Mouse (Mus musculus) forebrain, embryonic 10.5 days (tissue): ENCODE results near the gene Sept9. TPM values are rescaled to one million over a fixed set of nuclear protein-coding genes. Genes with fewer than 3 reads are reported as not detected.

ENCODE experiments used
- DNase-seq: peaks from one replicate; pipeline ENCODE4 v3.0.0-alpha.2; 2017; ENCODE audit warnings: low spot score; ENCODE audit errors: extremely low spot score
- H3K27ac ChIP-seq: fragments of 300-500 bp; sonication (generic); 2 replicates; pipeline ENCODE4 v1.5.1; 2016; ENCODE audit warnings: mild to moderate bottlenecking
- H3K27me3 ChIP-seq: fragments of 300-500 bp; sonication (generic); 2 replicates; pipeline ENCODE4 v1.6.1; 2016; ENCODE audit warnings: mild to moderate bottlenecking; ENCODE audit not compliant: poor library complexity, severe bottlenecking
- H3K36me3 ChIP-seq: fragments of 300-500 bp; sonication (generic); replicated peaks from 2 replicates; pipeline ENCODE4 v1.6.1; 2016; ENCODE audit warnings: mild to moderate bottlenecking, moderate library complexity
- H3K4me1 ChIP-seq: fragments of 300-500 bp; sonication (generic); 2 replicates; pipeline ENCODE4 v1.6.1; 2016
- H3K4me3 ChIP-seq: fragments of 300-500 bp; sonication (generic); 2 replicates; pipeline ENCODE4 v1.5.1; 2016; ENCODE audit warnings: mild to moderate bottlenecking, moderate library complexity
- H3K9me3 ChIP-seq: fragments of 300-500 bp; sonication (generic); 2 replicates; pipeline ENCODE4 v1.6.1; 2016; ENCODE audit warnings: mild to moderate bottlenecking, moderate library complexity
- WGBS: fragments of 180-500 bp; shearing (Covaris S2); methylation state at CpG from one replicate; pipeline ENCODE4 v1.1.7; 2016; 5-methylcytosine and 5-hydroxymethylcytosine counted together
- polyA plus RNA-seq: library from polyadenylated mRNA; unstranded; fragments of >200 nt; fragmentation: Nextera tagmentation; extraction: Ambion mirVana; gene quantifications from 2 replicates; pipeline ENCODE4 v1.2.1, GENCODE M21; 2016

Gene Sept9
- polyA plus RNA-seq, 1 experiment from 2014 or later = 206 TPM

DNA sequence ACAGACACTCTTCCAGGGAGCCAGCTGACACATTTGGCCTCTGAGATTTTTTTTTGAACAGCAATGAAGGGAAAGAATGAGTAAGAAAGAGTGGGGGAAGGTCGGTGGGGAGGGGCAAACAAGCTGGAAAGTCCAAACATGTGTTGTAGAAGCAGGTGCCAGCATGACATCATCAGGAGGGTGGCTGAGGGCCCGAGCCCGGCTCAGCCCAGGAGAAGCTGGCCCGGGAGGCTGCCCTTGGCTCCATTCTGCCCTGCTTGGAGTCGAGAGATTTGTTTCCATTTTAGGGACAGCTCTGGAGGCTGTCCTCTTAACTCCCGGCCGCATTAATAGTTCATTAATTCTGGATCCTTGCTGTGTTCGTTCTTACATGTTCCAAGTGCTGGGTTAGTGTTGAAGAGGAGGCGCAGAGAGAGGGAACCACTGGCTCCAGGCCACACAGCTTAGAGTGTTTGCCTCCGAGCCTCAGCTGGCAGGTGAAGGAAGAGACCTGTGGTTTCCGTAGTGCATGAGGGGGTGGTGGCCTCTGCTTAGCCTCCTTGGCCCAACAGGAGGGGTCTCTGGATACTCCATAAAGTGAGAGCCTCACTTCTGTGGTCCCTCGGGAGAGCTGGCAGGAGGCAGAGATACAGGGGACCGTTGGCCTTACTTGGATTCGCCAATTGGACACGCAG lies 111.8 kb downstream of the Sept9 start:
- H3K4me1 ChIP-seq = peaks cover 98% of the 10 kb centered on the region
- WGBS = 82% methylated on average over 15 of the region's 15 CpGs
- peaks cover 30% of the 10 kb centered on the region for H3K36me3 ChIP-seq

DNA sequence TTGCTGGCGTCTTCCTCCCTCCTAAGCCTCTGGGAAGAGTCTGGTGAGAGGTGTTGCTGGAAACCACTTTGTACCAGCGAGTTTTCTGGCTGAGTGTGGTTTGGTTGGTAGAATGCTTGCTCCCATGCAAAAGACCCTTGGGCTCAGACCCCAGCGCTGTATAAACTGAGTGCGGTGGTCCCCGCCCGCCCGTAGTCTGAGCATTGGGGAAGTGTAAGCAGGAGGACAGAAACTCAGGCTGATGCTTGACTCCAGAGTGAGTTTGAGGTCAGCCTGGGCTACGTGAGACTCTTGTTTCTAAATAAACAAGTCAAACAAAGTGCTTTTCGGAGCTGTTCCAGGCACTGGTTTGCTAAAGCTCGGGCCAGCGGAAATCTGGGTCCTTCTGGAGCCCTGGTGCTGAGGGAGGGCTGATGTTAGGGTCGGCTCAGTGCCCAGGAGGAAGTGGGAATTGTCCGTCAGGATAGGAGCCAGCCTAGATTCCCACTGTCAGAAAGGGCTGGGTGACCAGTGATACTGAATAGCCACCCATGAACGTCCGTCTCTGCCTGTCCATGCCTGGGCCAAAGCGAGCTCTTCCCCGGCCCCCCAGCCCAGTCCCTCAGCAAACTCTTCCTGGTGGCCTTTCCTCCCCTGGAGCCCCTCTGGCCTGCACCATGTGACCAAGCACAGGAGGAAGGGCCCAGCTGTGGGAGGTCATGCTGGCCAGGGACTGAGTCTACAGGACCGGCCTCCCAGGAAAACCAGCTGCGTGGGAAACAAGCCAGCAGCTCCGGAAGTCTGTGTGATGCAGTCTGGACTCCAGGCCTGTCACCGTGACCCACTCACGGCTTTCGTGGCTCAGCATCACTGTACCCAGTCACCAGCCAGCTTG lies 112.8 kb downstream of the Sept9 start:
- WGBS = 77% methylated on average over 23 of the region's 23 CpGs

More for the DNA sequence above, 111.8 kb downstream of the Sept9 start:
- Histone ChIP-seq H3K27ac (0 out of 2 replicates have a peak overlapping the region, but pooled peaks have one; percentile 32), H3K27me3 (no peaks in the 10 kb centered on the region), H3K9me3 (no peaks in the 10 kb centered on the region), H3K4me3 (no peak overlapping the region)
- no peak for DNase-seq

DNA sequence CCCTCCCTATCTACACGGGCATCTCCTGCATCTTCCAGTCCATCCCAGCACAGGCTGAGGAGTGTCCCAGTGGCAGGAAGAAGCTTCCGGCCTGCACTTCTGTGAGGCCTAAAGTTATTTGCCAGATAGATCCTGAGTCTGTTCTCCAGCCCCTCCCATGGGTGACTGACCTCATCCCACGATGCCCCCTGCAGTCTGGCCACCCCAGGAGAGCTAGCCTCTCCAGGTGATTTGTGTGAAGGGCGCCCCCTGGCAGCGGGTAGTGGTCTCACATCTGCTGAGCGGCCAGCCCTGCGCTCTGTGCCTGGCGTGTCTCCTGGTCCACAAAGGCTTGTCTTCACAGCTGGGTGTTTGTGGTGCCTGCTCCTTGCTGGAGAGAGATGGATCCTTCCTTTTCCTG lies 113.5 kb downstream of the Sept9 start:
- Histone ChIP-seq H3K4me1 (peaks cover 98% of the 10 kb centered on the region), H3K27me3 (no peaks in the 10 kb centered on the region), H3K36me3 (peaks cover 26% of the 10 kb centered on the region), H3K4me3 (no peak overlapping the region), H3K27ac (peak overlapping the region; percentile 63), H3K9me3 (no peaks in the 10 kb centered on the region)
- no peak for DNase-seq
- 50% methylated on average over 8 of the region's 8 CpGs for WGBS

More for the DNA sequence above, 112.8 kb downstream of the Sept9 start:
- DNase-seq = no peak
- no peaks in the 10 kb centered on the region for H3K27me3 ChIP-seq
- H3K4me1 ChIP-seq = peaks cover 98% of the 10 kb centered on the region
- H3K27ac ChIP-seq = peak overlapping the region; percentile 63
- H3K4me3 ChIP-seq = no peak overlapping the region
- peaks cover 26% of the 10 kb centered on the region for H3K36me3 ChIP-seq
- H3K9me3 ChIP-seq = no peaks in the 10 kb centered on the region

DNA sequence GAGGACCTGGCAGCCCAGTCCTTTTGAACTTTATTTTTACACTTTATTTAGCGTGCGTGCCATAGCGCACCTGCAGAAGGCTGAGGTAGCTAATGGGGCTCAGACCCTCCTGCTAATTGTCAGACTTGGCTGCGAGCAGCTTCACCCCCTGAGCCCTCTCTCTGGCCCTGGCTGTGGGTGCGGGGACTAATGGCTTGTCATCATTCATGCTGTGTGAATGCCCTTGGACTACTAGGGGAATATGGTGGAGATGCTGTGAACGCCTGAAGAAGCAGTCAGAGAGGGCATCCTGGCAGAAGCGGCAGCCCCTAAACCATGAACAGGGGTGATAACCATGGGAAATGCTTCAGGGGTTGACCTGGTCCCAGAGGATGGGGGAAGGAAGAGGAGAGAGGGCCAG lies 114.0 kb downstream of the Sept9 start:
- WGBS = 88% methylated on average over 7 of the region's 7 CpGs
- H3K27me3 ChIP-seq = no peaks in the 10 kb centered on the region
- no peaks in the 10 kb centered on the region for H3K9me3 ChIP-seq
- H3K4me3 ChIP-seq = no peak overlapping the region
- peak overlapping the region; percentile 63; the same call in 1 of the 2 replicates for H3K27ac ChIP-seq
- peaks cover 26% of the 10 kb centered on the region for H3K36me3 ChIP-seq
- no peak for DNase-seq
- H3K4me1 ChIP-seq = peaks cover 98% of the 10 kb centered on the region

DNA sequence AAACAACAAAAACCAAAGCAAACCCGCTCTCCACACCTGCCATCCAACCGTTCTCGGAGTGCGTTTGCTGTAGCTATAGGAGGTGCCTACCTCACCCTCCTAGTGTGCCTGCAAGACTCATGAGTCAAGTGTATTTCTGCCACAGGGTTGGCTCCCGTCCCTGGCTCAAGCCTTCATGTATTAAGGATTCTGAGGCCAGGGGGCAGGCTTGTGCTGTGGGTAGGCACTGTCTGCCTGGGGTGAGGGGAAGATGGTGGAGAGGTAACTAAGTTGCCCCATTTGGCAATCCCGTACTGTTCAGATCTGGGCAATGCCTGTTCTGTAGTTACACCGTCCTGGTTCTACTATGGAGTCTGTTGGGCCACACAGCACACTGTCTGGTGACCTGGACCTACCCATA lies 114.6 kb downstream of the Sept9 start:
- Histone ChIP-seq H3K27me3 (no peaks in the 10 kb centered on the region), H3K4me3 (no peak overlapping the region), H3K36me3 (peaks cover 26% of the 10 kb centered on the region), H3K4me1 (peaks cover 98% of the 10 kb centered on the region), H3K27ac (no peak overlapping the region), H3K9me3 (no peaks in the 10 kb centered on the region)
- 87% methylated on average over 7 of the region's 7 CpGs for WGBS
- no peak for DNase-seq

DNA sequence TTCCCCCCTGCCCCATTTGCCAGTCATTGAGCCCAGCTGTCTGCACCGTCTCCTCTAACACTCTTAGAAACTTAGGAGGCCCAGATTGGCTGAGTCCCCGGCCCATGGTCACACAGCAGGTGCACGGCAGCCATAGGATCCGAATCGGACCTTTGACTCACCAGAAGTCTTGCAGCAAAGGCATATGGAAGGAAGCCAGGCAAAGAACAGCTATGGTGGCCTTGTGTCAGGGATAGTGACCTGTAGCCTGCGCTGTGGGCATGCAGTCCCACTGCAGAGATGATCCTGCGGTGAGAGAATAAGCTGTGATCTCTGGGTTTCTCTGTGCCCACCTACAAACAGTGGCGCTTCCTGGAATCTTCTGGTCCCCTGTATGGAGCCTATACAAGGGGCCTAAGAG lies 115.1 kb downstream of the Sept9 start:
- no peak for DNase-seq
- 92% methylated on average over 8 of the region's 8 CpGs for whole genome bisulfite sequencing
- Histone ChIP-seq H3K9me3 (no peaks in the 10 kb centered on the region), H3K27me3 (no peaks in the 10 kb centered on the region), H3K36me3 (peaks cover 26% of the 10 kb centered on the region), H3K27ac (peak overlapping the region; percentile 57; the same call in 1 of the 2 replicates), H3K4me3 (no peak overlapping the region), H3K4me1 (peaks cover 98% of the 10 kb centered on the region)

DNA sequence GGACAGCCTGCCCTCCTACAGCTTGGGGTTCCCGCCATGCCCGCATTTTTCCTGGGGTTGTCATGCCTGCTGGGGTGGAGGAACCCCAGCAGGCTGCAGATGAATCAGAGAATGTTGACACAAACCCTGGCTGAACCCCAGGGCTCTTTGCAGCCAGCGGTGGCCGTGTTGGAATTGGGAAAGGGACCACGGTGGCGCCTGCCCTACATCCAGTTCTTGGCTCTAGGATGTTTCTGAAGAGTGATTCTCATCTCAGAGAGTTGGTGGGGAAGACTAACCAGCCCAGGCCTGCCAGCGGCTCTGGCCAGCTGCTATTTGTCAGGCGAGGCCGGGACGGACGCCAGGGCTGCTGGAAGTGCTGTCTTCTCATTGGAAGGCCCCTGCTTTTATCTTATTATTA lies 115.8 kb downstream of the Sept9 start:
- H3K27me3 ChIP-seq = no peaks in the 10 kb centered on the region
- H3K36me3 ChIP-seq = peaks cover 19% of the 10 kb centered on the region
- peaks cover 98% of the 10 kb centered on the region for H3K4me1 ChIP-seq
- DNase-seq = no peak
- H3K27ac ChIP-seq = peak overlapping the region; percentile 57; the same call in 1 of the 2 replicates
- no peaks in the 10 kb centered on the region for H3K9me3 ChIP-seq
- H3K4me3 ChIP-seq = no peak overlapping the region
- 96% methylated on average over 11 of the region's 11 CpGs for WGBS

DNA sequence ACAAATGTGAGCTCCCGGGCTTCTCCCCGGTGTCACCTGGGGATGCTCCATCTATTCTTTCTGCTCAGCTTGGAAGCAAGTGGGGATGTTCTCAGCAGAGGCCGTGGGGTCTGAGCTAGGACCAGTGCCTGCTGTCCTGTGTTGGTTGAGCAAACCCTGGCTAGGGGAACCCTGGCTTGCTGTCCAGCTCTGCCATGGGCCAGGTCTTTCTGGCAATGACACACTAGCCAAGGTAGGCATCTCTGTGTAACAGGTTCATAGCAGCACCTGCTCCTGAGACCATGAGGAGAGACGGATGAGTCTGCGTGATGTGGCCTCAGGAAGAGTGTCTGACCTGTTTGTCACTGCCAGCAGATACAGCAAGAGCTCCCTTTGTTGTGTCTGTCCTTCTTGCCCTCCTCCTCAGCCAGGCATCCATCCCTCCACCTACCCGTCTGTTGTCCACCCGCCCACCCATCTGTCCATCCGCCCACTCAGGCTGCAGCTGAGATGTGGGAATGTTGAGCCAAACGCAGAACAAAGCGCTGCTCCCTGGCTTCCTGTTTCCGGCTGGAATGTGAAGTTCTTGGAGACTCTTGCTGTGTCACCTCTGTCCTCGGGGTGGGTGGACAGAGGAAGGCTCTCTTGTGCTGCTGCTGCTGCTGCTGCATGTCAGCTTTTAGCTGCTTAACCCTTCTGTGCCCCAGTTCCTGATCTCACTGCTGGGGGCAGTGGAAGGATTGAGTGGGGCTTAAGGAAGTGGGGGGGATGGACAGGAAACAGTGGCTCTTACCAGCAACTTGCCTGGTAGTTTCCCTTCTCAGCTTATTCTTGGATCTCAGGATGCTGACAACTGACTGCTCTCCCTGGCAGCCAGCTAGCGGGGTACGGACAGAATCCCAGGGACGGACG lies 117.2 kb downstream of the Sept9 start:
- no peaks in the 10 kb centered on the region for H3K27me3 ChIP-seq
- peaks cover 19% of the 10 kb centered on the region for H3K36me3 ChIP-seq
- peaks cover 98% of the 10 kb centered on the region for H3K4me1 ChIP-seq
- peak overlapping the region; percentile 84 for H3K27ac ChIP-seq
- DNase-seq = no peak
- H3K4me3 ChIP-seq = 0 out of 2 replicates have a peak overlapping the region, but pooled peaks have one; percentile 21
- WGBS = 59% methylated on average over 16 of the region's 16 CpGs
- no peaks in the 10 kb centered on the region for H3K9me3 ChIP-seq

DNA sequence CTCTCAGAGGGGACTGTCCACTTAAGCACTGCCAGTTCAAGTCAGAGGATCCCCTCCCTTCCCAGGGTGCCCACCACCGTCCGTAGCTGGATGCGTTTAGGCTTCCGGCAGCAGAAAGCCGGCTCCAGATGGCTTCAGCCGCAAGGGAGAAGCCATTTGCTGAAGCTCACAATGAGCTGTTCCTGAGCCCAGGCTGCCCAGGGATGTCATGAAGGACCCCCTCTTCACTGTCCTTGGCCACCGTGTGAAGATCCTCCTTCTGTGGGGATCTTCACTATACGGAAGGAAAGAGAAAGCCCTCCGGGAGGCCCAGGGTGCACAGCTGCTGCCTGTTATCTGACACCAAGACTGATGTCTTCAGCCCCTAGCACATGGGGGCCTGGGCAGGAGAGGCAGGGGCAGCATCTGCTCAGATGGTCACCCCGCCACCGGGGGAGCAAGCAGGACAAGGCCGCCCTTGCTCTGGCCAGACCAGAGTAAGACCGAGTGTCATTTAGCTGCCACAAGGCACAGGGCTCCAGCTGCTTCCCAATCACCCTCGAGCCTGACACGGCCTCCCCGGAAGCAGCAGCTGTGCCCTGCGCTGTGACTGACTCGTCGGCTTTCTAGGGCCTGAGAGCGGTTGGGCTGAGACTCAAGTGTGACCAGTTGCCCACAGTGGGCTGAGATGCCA lies 118.1 kb downstream of the Sept9 start:
- WGBS = 48% methylated on average over 20 of the region's 20 CpGs
- Histone ChIP-seq H3K4me1 (peaks cover 98% of the 10 kb centered on the region), H3K9me3 (no peaks in the 10 kb centered on the region), H3K27me3 (no peaks in the 10 kb centered on the region), H3K27ac (peak overlapping the region; percentile 84), H3K4me3 (peak overlapping the region; percentile 21; the same call in 1 of the 2 replicates), H3K36me3 (peaks cover 17% of the 10 kb centered on the region)
- no peak for DNase-seq

DNA sequence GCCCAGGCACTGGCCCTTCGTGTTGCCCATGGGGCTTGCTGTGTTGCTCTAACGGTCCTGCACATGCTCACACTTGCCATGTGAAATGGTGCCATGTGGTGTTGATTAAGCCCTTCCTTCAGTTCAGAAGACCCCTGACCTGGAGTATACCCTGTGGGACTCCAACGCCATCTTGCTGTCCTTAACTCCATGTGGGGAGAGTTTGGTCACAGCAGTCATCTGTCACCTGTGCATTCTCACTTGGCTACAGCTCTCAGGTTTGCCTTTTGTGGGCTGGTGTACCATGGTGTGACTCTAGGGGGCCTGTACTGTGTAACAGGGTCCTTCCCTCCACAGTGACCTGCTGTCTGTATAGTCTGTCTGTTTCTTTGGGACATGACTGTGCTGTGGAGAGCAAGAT lies 118.7 kb downstream of the Sept9 start:
- peak overlapping the region; percentile 84 for H3K27ac ChIP-seq
- no peaks in the 10 kb centered on the region for H3K27me3 ChIP-seq
- no peak for DNase-seq
- H3K4me1 ChIP-seq = peaks cover 98% of the 10 kb centered on the region
- H3K36me3 ChIP-seq = peaks cover 16% of the 10 kb centered on the region
- WGBS = 56% methylated on average over 3 of the region's 3 CpGs
- H3K9me3 ChIP-seq = no peaks in the 10 kb centered on the region
- H3K4me3 ChIP-seq = no peak overlapping the region

DNA sequence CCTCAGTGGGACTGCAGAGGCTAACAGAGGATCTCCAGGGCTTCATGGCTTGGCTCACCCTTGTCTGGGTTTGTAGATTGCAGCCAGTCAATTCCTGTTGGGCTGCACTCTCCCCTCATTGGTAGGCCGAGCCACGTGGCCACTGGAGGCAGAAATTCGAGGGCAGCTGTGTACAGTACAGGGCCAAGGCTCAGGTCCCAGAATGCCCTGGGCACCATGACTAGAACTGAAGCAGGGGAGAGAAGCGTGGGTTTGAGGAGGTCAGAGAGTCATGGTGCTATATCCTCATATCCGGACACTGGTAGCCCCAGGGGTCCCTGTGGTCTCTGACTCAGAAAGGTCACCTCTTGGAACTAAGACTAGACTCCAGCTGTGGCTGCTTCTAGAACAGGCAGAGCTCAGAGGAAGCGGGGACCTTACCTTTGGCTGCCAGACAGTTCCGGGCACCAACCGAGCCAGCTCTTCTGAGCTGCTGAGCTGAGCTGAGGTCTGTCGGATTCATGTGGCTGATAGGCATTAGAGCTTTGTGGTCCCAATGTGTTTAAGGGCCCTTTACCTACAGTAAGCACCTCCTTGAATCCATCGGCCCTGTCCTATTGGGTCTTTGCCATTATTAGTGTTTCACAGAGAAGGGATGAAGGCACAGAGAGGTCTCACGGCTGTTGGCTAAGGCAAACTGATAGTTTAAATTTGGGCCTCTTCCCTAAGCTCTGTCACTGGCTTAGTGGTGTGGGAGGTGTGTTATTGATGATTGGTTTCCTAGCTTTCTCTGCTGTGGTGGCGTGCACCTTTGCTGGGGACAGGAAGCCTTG lies 119.5 kb downstream of the Sept9 start:
- Histone ChIP-seq H3K4me3 (no peak overlapping the region), H3K9me3 (no peaks in the 10 kb centered on the region), H3K27me3 (no peaks in the 10 kb centered on the region), H3K36me3 (peaks cover 12% of the 10 kb centered on the region), H3K27ac (peak overlapping the region; percentile 84), H3K4me1 (peaks cover 98% of the 10 kb centered on the region)
- 62% methylated on average over 12 of the region's 12 CpGs for WGBS
- DNase-seq = no peak
